Mouse (Mus musculus) stomach, postnatal 0 days (tissue): ENCODE measurements at regions not wholly inside any gene's neighbourhood (a gene's known extent, or its start where the extent isn't known, plus 50 kb on each side); places are given as distances from the start of the nearest gene placed in this dataset.

Experiments used
- CTCF ChIP-seq: IDR thresholded peaks from 2 replicates; pipeline ENCODE4 v1.5.1; 2016; ENCODE audit warnings: antibody characterized with exemption, low read depth, mild to moderate bottlenecking, moderate library complexity
- EP300 ChIP-seq: optimal IDR thresholded peaks from 2 replicates; pipeline ENCODE3; 2016; ENCODE audit warnings: antibody characterized with exemption

DNA sequence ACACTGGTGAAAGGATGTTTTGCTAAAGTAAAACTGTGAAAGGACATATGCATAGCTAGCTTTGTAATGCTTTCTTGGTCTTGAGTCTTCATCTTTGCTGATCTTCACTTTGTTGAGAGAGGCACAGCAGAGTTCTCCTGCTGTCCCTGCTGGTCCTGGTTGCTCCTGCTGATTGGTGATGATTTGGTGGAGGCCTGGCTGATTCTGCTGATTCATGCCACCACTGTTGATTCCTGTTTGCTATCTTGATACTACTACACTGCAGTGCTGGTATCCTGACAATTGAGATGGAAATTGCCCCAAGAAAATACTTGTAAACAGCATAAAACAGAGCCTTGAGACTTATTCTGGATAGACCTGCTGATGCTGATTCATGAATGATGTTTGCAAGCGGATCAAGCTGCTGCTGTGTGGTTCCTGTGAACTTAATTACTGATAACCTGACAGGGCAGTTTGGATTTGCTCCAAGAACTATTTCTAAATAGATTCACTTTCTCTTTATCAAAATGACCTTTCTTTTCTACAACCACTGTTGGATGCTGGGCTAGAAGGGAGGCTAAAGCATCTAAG is 1249.0 kb upstream of the Cited2 start:
- TF ChIP-seq CTCF = no peak
- no peak for TF ChIP-seq EP300
